Mouse (Mus musculus): Measurements from ENCODE around the gene Gm13124. TPM values are rescaled to one million over a fixed set of nuclear protein-coding genes. Genes with fewer than 3 reads are reported as not detected.
"Not testable (repeated sequence)": the region's sequence is repeated elsewhere in the genome, so short reads cannot be mapped to it uniquely, and the experiment has no call there.

The Gm13124 gene
- polyA plus RNA-seq (2014; fragmentation: Nextera tagmentation; extraction: Ambion mirVana): not detected in 2 replicates

- H3K9ac ChIP-seq (ENCODE audit: low read depth, low read length): no peak within 1 kb of the TSS
- no peak within 1 kb of the TSS for H3K27ac ChIP-seq (ENCODE audit: low read depth, low read length)
- H3K36me3 ChIP-seq (ENCODE audit: control insufficient read depth, insufficient read depth, low read length): no peaks in the 10 kb centered on the region
- H3K27me3 ChIP-seq (ENCODE audit: control insufficient read depth, insufficient read depth, low read length): no peaks in the 10 kb centered on the region
- H3K4me3 ChIP-seq (ENCODE audit: low read length): no peak within 1 kb of the TSS
- no peaks in the 10 kb centered on the region for H3K4me1 ChIP-seq (ENCODE audit: control insufficient read depth, insufficient read depth, low read length)
- ATAC-seq (ENCODE audit: low FRiP score, low TSS enrichment): no peak
- WGBS: 90% methylated on average over 1 of the region's 1 CpGs
- no peak within 1 kb of the TSS for H3K4me2 ChIP-seq (replicated peaks; ENCODE audit: low read depth, low read length)
- H3K9me3 ChIP-seq (ENCODE audit: control insufficient read depth, low read length): no peaks in the 10 kb centered on the region
Measured at GRCm38 (mm10) chr4:144565034-144565433, at the start of gene Gm13124. Gm13124 (minus strand) TSS chr4:144565134.

- H3K4me3 ChIP-seq (ENCODE audit: low read length): no peak overlapping the region
- H3K4me2 ChIP-seq (replicated peaks; ENCODE audit: low read depth, low read length): no peak overlapping the region
- H3K27me3 ChIP-seq (ENCODE audit: control insufficient read depth, insufficient read depth, low read length): no peaks in the 10 kb centered on the region
- H3K36me3 ChIP-seq (ENCODE audit: control insufficient read depth, insufficient read depth, low read length): no peaks in the 10 kb centered on the region
- no peak for ATAC-seq (ENCODE audit: low FRiP score, low TSS enrichment)
- no peak overlapping the region for H3K27ac ChIP-seq (ENCODE audit: low read depth, low read length)
- no peaks in the 10 kb centered on the region for H3K4me1 ChIP-seq (ENCODE audit: control insufficient read depth, insufficient read depth, low read length)
- H3K9ac ChIP-seq (ENCODE audit: low read depth, low read length): no peak overlapping the region
- WGBS: 96% methylated on average over 1 of the region's 1 CpGs
- no peaks in the 10 kb centered on the region for H3K9me3 ChIP-seq (ENCODE audit: control insufficient read depth, low read length)
Measured at GRCm38 (mm10) chr4:144614586-144614985, 49.7 kb upstream of the Gm13124 start.

GRCm38 (mm10) chr4:144613407-144613806 lies 48.5 kb upstream of the Gm13124 start, which contains the start of gene Aadacl4:
Aadacl4 (plus strand) TSS chr4:144613707.
- H3K4me1 ChIP-seq (ENCODE audit: control insufficient read depth, insufficient read depth, low read length): no peaks in the 10 kb centered on the region
- no peak within 1 kb of the TSS for H3K27ac ChIP-seq (ENCODE audit: low read depth, low read length)
- H3K9me3 ChIP-seq (ENCODE audit: control insufficient read depth, low read length): no peaks in the 10 kb centered on the region
- ATAC-seq (ENCODE audit: low FRiP score, low TSS enrichment): no peak
- H3K4me3 ChIP-seq (ENCODE audit: low read length): no peak within 1 kb of the TSS
- no peak within 1 kb of the TSS for H3K9ac ChIP-seq (ENCODE audit: low read depth, low read length)
- H3K36me3 ChIP-seq (ENCODE audit: control insufficient read depth, insufficient read depth, low read length): no peaks in the 10 kb centered on the region
- H3K4me2 ChIP-seq (replicated peaks; ENCODE audit: low read depth, low read length): no peak within 1 kb of the TSS
- WGBS: 67% methylated on average over 1 of the region's 1 CpGs
- H3K27me3 ChIP-seq (ENCODE audit: control insufficient read depth, insufficient read depth, low read length): no peaks in the 10 kb centered on the region

GRCm38 (mm10) chr4:144592790-144593189 lies 27.9 kb upstream of the Gm13124 start:
- Histone ChIP-seq H3K27ac (ENCODE audit: low read depth, low read length) (no peak overlapping the region), H3K36me3 (ENCODE audit: control insufficient read depth, insufficient read depth, low read length) (no peaks in the 10 kb centered on the region), H3K4me1 (ENCODE audit: control insufficient read depth, insufficient read depth, low read length) (no peaks in the 10 kb centered on the region), H3K9me3 (ENCODE audit: control insufficient read depth, low read length) (no peaks in the 10 kb centered on the region), H3K27me3 (ENCODE audit: control insufficient read depth, insufficient read depth, low read length) (no peaks in the 10 kb centered on the region), H3K9ac (ENCODE audit: low read depth, low read length) (no peak overlapping the region), H3K4me3 (ENCODE audit: low read length) (no peak overlapping the region), H3K4me2 (replicated peaks; ENCODE audit: low read depth, low read length) (no peak overlapping the region)
- no peak for ATAC-seq (ENCODE audit: low FRiP score, low TSS enrichment)

GRCm38 (mm10) chr4:144586207-144586606 lies 21.3 kb upstream of the Gm13124 start:
- ATAC-seq (ENCODE audit: low FRiP score, low TSS enrichment): peak; percentile 66; the same call in 1 of the 2 replicates
- WGBS: 88% methylated on average over 12 of the region's 16 CpGs

GRCm38 (mm10) chr4:144567752-144568151 lies 2.8 kb upstream of the Gm13124 start:
- Histone ChIP-seq H3K36me3 (ENCODE audit: control insufficient read depth, insufficient read depth, low read length) (no peaks in the 10 kb centered on the region), H3K27ac (ENCODE audit: low read depth, low read length) (no peak overlapping the region), H3K4me2 (replicated peaks; ENCODE audit: low read depth, low read length) (no peak overlapping the region), H3K27me3 (ENCODE audit: control insufficient read depth, insufficient read depth, low read length) (no peaks in the 10 kb centered on the region), H3K9me3 (ENCODE audit: control insufficient read depth, low read length) (no peaks in the 10 kb centered on the region), H3K4me3 (ENCODE audit: low read length) (no peak overlapping the region), H3K9ac (ENCODE audit: low read depth, low read length) (no peak overlapping the region), H3K4me1 (ENCODE audit: control insufficient read depth, insufficient read depth, low read length) (no peaks in the 10 kb centered on the region)
- no peak for ATAC-seq (ENCODE audit: low FRiP score, low TSS enrichment)

More at GRCm38 (mm10) chr4:144586207-144586606, 21.3 kb upstream of the Gm13124 start:
- H3K27me3 ChIP-seq (ENCODE audit: control insufficient read depth, insufficient read depth, low read length); H3K4me1 ChIP-seq (ENCODE audit: control insufficient read depth, insufficient read depth, low read length); H3K36me3 ChIP-seq (ENCODE audit: control insufficient read depth, insufficient read depth, low read length); H3K9ac ChIP-seq (ENCODE audit: low read depth, low read length); H3K9me3 ChIP-seq (ENCODE audit: control insufficient read depth, low read length); H3K4me2 ChIP-seq (replicated peaks; ENCODE audit: low read depth, low read length); H3K4me3 ChIP-seq (ENCODE audit: low read length); H3K27ac ChIP-seq (ENCODE audit: low read depth, low read length): not testable (repeated sequence)

GRCm38 (mm10) chr4:144561205-144561604 lies 3.7 kb downstream of the Gm13124 start:
- no peaks in the 10 kb centered on the region for H3K36me3 ChIP-seq (ENCODE audit: control insufficient read depth, insufficient read depth, low read length)
- H3K27me3 ChIP-seq (ENCODE audit: control insufficient read depth, insufficient read depth, low read length): no peaks in the 10 kb centered on the region
- no peak overlapping the region for H3K4me3 ChIP-seq (ENCODE audit: low read length)
- no peaks in the 10 kb centered on the region for H3K9me3 ChIP-seq (ENCODE audit: control insufficient read depth, low read length)
- H3K4me1 ChIP-seq (ENCODE audit: control insufficient read depth, insufficient read depth, low read length): no peaks in the 10 kb centered on the region
- H3K9ac ChIP-seq (ENCODE audit: low read depth, low read length): no peak overlapping the region
- no peak overlapping the region for H3K4me2 ChIP-seq (replicated peaks; ENCODE audit: low read depth, low read length)
- WGBS: 57% methylated on average over 2 of the region's 2 CpGs
- no peak overlapping the region for H3K27ac ChIP-seq (ENCODE audit: low read depth, low read length)
- no peak for ATAC-seq (ENCODE audit: low FRiP score, low TSS enrichment)

GRCm38 (mm10) chr4:144559792-144560191 lies 5.1 kb downstream of the Gm13124 start:
- Histone ChIP-seq H3K9ac (ENCODE audit: low read depth, low read length) (no peak overlapping the region), H3K27me3 (ENCODE audit: control insufficient read depth, insufficient read depth, low read length) (no peaks in the 10 kb centered on the region), H3K4me2 (replicated peaks; ENCODE audit: low read depth, low read length) (no peak overlapping the region), H3K27ac (ENCODE audit: low read depth, low read length) (no peak overlapping the region), H3K4me1 (ENCODE audit: control insufficient read depth, insufficient read depth, low read length) (no peaks in the 10 kb centered on the region), H3K36me3 (ENCODE audit: control insufficient read depth, insufficient read depth, low read length) (no peaks in the 10 kb centered on the region), H3K9me3 (ENCODE audit: control insufficient read depth, low read length) (no peaks in the 10 kb centered on the region), H3K4me3 (ENCODE audit: low read length) (no peak overlapping the region)
- ATAC-seq (ENCODE audit: low FRiP score, low TSS enrichment): no peak

GRCm38 (mm10) chr4:144551156-144551555 lies 13.8 kb downstream of the Gm13124 start:
- Histone ChIP-seq H3K9ac (ENCODE audit: low read depth, low read length) (no peak overlapping the region), H3K27me3 (ENCODE audit: control insufficient read depth, insufficient read depth, low read length) (no peaks in the 10 kb centered on the region), H3K36me3 (ENCODE audit: control insufficient read depth, insufficient read depth, low read length) (no peaks in the 10 kb centered on the region), H3K27ac (ENCODE audit: low read depth, low read length) (no peak overlapping the region), H3K4me1 (ENCODE audit: control insufficient read depth, insufficient read depth, low read length) (no peaks in the 10 kb centered on the region), H3K9me3 (ENCODE audit: control insufficient read depth, low read length) (no peaks in the 10 kb centered on the region; the same call in 1 of the 2 replicates), H3K4me3 (ENCODE audit: low read length) (no peak overlapping the region), H3K4me2 (replicated peaks; ENCODE audit: low read depth, low read length) (no peak overlapping the region)
- no peak for ATAC-seq (ENCODE audit: low FRiP score, low TSS enrichment)

GRCm38 (mm10) chr4:144545339-144545738 lies 19.6 kb downstream of the Gm13124 start:
- not testable (repeated sequence) for ATAC-seq (ENCODE audit: low FRiP score, low TSS enrichment); H3K4me3 ChIP-seq (ENCODE audit: low read length); H3K36me3 ChIP-seq (ENCODE audit: control insufficient read depth, insufficient read depth, low read length); H3K4me2 ChIP-seq (replicated peaks; ENCODE audit: low read depth, low read length); H3K9ac ChIP-seq (ENCODE audit: low read depth, low read length); H3K4me1 ChIP-seq (ENCODE audit: control insufficient read depth, insufficient read depth, low read length); H3K9me3 ChIP-seq (ENCODE audit: control insufficient read depth, low read length); H3K27me3 ChIP-seq (ENCODE audit: control insufficient read depth, insufficient read depth, low read length); H3K27ac ChIP-seq (ENCODE audit: low read depth, low read length)
- WGBS: 93% methylated on average over 13 of the region's 13 CpGs

Measured in kidney, embryonic 14.5 days (tissue).